Mouse (Mus musculus): ENCODE measurements around the gene St6galnac3. TPM values are rescaled to one million over a fixed set of nuclear protein-coding genes. Genes with fewer than 3 reads are reported as not detected.

Gene St6galnac3
- polyA plus RNA-seq, 1 experiment: 2.5 TPM

GRCm38 (mm10) chr3:153553712-153554111 lies 171.3 kb downstream of the St6galnac3 start:
- Histone ChIP-seq H3K27ac (ENCODE audit: insufficient read depth, low read length) (no peak overlapping the region), H3K4me3 (ENCODE audit: insufficient read depth, low read length) (no peak overlapping the region), H3K4me1 (ENCODE audit: control insufficient read depth, insufficient read depth, low read length) (no peaks in the 10 kb centered on the region)
- TF ChIP-seq POLR2A (IDR thresholded peaks at IDR 0.05; ENCODE audit: low read depth, low read length) (no peak), CTCF (IDR thresholded peaks at IDR 0.05; ENCODE audit: borderline replicate concordance, insufficient read depth, low read length) (no peak)

- Histone ChIP-seq H3K4me3 (ENCODE audit: insufficient read depth, low read length) (no peak overlapping the region), H3K27ac (ENCODE audit: insufficient read depth, low read length) (no peak overlapping the region), H3K4me1 (ENCODE audit: control insufficient read depth, insufficient read depth, low read length) (no peaks in the 10 kb centered on the region)
- TF ChIP-seq CTCF (IDR thresholded peaks at IDR 0.05; ENCODE audit: borderline replicate concordance, insufficient read depth, low read length) (no peak), POLR2A (IDR thresholded peaks at IDR 0.05; ENCODE audit: low read depth, low read length) (no peak)
Measured at GRCm38 (mm10) chr3:153553226-153553625, 171.7 kb downstream of the St6galnac3 start.

- Histone ChIP-seq H3K27ac (ENCODE audit: insufficient read depth, low read length) (no peak overlapping the region), H3K4me1 (ENCODE audit: control insufficient read depth, insufficient read depth, low read length) (no peaks in the 10 kb centered on the region), H3K4me3 (ENCODE audit: insufficient read depth, low read length) (no peak overlapping the region)
- no peak for TF ChIP-seq POLR2A (IDR thresholded peaks at IDR 0.05; ENCODE audit: low read depth, low read length)
- TF ChIP-seq CTCF (IDR thresholded peaks at IDR 0.05; ENCODE audit: borderline replicate concordance, insufficient read depth, low read length): no peak
Measured at GRCm38 (mm10) chr3:153546936-153547683, 177.9 kb downstream of the St6galnac3 start.

GRCm38 (mm10) chr3:153539851-153540250 lies 185.1 kb downstream of the St6galnac3 start:
- H3K27ac ChIP-seq (ENCODE audit: insufficient read depth, low read length): no peak overlapping the region
- H3K4me3 ChIP-seq (ENCODE audit: insufficient read depth, low read length): no peak overlapping the region
- H3K4me1 ChIP-seq (ENCODE audit: control insufficient read depth, insufficient read depth, low read length): no peaks in the 10 kb centered on the region
- TF ChIP-seq POLR2A (IDR thresholded peaks at IDR 0.05; ENCODE audit: low read depth, low read length) (no peak), CTCF (IDR thresholded peaks at IDR 0.05; ENCODE audit: borderline replicate concordance, insufficient read depth, low read length) (no peak)

GRCm38 (mm10) chr3:153538396-153538795 lies 186.6 kb downstream of the St6galnac3 start:
- Histone ChIP-seq H3K4me3 (ENCODE audit: insufficient read depth, low read length) (no peak overlapping the region), H3K4me1 (ENCODE audit: control insufficient read depth, insufficient read depth, low read length) (no peaks in the 10 kb centered on the region), H3K27ac (ENCODE audit: insufficient read depth, low read length) (no peak overlapping the region)
- TF ChIP-seq CTCF (IDR thresholded peaks at IDR 0.05; ENCODE audit: borderline replicate concordance, insufficient read depth, low read length) (no peak), POLR2A (IDR thresholded peaks at IDR 0.05; ENCODE audit: low read depth, low read length) (no peak)

- Histone ChIP-seq H3K4me3 (ENCODE audit: insufficient read depth, low read length) (no peak overlapping the region), H3K27ac (ENCODE audit: insufficient read depth, low read length) (no peak overlapping the region), H3K4me1 (ENCODE audit: control insufficient read depth, insufficient read depth, low read length) (no peaks in the 10 kb centered on the region)
- TF ChIP-seq POLR2A (IDR thresholded peaks at IDR 0.05; ENCODE audit: low read depth, low read length) (no peak), CTCF (IDR thresholded peaks at IDR 0.05; ENCODE audit: borderline replicate concordance, insufficient read depth, low read length) (no peak)
Measured at GRCm38 (mm10) chr3:153537435-153537834, 187.5 kb downstream of the St6galnac3 start.

GRCm38 (mm10) chr3:153536260-153536659 lies 188.7 kb downstream of the St6galnac3 start:
- TF ChIP-seq CTCF (IDR thresholded peaks at IDR 0.05; ENCODE audit: borderline replicate concordance, insufficient read depth, low read length) (no peak), POLR2A (IDR thresholded peaks at IDR 0.05; ENCODE audit: low read depth, low read length) (no peak)
- Histone ChIP-seq H3K4me3 (ENCODE audit: insufficient read depth, low read length) (no peak overlapping the region), H3K4me1 (ENCODE audit: control insufficient read depth, insufficient read depth, low read length) (no peaks in the 10 kb centered on the region), H3K27ac (ENCODE audit: insufficient read depth, low read length) (no peak overlapping the region)

GRCm38 (mm10) chr3:153529174-153529573 lies 195.8 kb downstream of the St6galnac3 start:
- Histone ChIP-seq H3K4me1 (ENCODE audit: control insufficient read depth, insufficient read depth, low read length) (no peaks in the 10 kb centered on the region), H3K4me3 (ENCODE audit: insufficient read depth, low read length) (no peak overlapping the region), H3K27ac (ENCODE audit: insufficient read depth, low read length) (no peak overlapping the region)
- TF ChIP-seq POLR2A (IDR thresholded peaks at IDR 0.05; ENCODE audit: low read depth, low read length) (no peak), CTCF (IDR thresholded peaks at IDR 0.05; ENCODE audit: borderline replicate concordance, insufficient read depth, low read length) (no peak)

- no peak overlapping the region for H3K4me3 ChIP-seq (ENCODE audit: insufficient read depth, low read length)
- TF ChIP-seq POLR2A (IDR thresholded peaks at IDR 0.05; ENCODE audit: low read depth, low read length) (no peak), CTCF (IDR thresholded peaks at IDR 0.05; ENCODE audit: borderline replicate concordance, insufficient read depth, low read length) (no peak)
- no peak overlapping the region for H3K27ac ChIP-seq (ENCODE audit: insufficient read depth, low read length)
- H3K4me1 ChIP-seq (ENCODE audit: control insufficient read depth, insufficient read depth, low read length): no peaks in the 10 kb centered on the region
Measured at GRCm38 (mm10) chr3:153525151-153525768, 199.7 kb downstream of the St6galnac3 start.

GRCm38 (mm10) chr3:153516848-153517247 lies 208.1 kb downstream of the St6galnac3 start:
- Histone ChIP-seq H3K4me1 (ENCODE audit: control insufficient read depth, insufficient read depth, low read length) (no peaks in the 10 kb centered on the region), H3K27ac (ENCODE audit: insufficient read depth, low read length) (no peak overlapping the region), H3K4me3 (ENCODE audit: insufficient read depth, low read length) (no peak overlapping the region)
- TF ChIP-seq CTCF (IDR thresholded peaks at IDR 0.05; ENCODE audit: borderline replicate concordance, insufficient read depth, low read length): no peak
- no peak for TF ChIP-seq POLR2A (IDR thresholded peaks at IDR 0.05; ENCODE audit: low read depth, low read length)

Measured in embryonic fibroblast, embryonic 13.5 days (primary cell).